Mouse (Mus musculus) midbrain, embryonic 10.5 days (tissue): ENCODE data around the gene Angptl1. TPM values are rescaled to one million over a fixed set of nuclear protein-coding genes. Genes with fewer than 3 reads are reported as not detected.

Experiments
- DNase-seq: peaks from one replicate; pipeline ENCODE4 v3.0.0-alpha.2; 2017; ENCODE audit warnings: low spot score
- H3K27ac ChIP-seq: fragments of 300-500 bp; sonication (generic); replicated peaks from 2 replicates; pipeline ENCODE4 v1.5.1; 2016; ENCODE audit warnings: mild to moderate bottlenecking
- H3K27me3 ChIP-seq: fragments of 300-500 bp; sonication (generic); 2 replicates; pipeline ENCODE4 v1.6.1; 2016; ENCODE audit warnings: low read depth, mild to moderate bottlenecking; ENCODE audit not compliant: poor library complexity, severe bottlenecking
- H3K36me3 ChIP-seq: fragments of 300-500 bp; sonication (generic); 2 replicates; pipeline ENCODE4 v1.6.1; 2016; ENCODE audit warnings: mild to moderate bottlenecking, moderate library complexity
- H3K4me1 ChIP-seq: fragments of 300-500 bp; sonication (generic); 2 replicates; pipeline ENCODE4 v1.6.1; 2016
- H3K4me3 ChIP-seq: fragments of 300-500 bp; sonication (generic); 2 replicates; pipeline ENCODE4 v1.5.1; 2016; ENCODE audit warnings: mild to moderate bottlenecking, moderate library complexity
- H3K9me3 ChIP-seq: fragments of 300-500 bp; sonication (generic); replicated peaks from 2 replicates; pipeline ENCODE4 v1.6.1; 2016; ENCODE audit warnings: mild to moderate bottlenecking
- WGBS: fragments of 180-500 bp; shearing (Covaris S2); methylation state at CpG from one replicate; pipeline ENCODE4 v1.1.7; 2016; 5-methylcytosine and 5-hydroxymethylcytosine counted together
- polyA plus RNA-seq: library from polyadenylated mRNA; unstranded; fragments of >200 nt; fragmentation: Nextera tagmentation; extraction: Ambion mirVana; gene quantifications from 2 replicates; pipeline ENCODE4 v1.2.1, GENCODE M21; 2016

The Angptl1 gene
- polyA plus RNA-seq, 1 experiment from 2014 or later = 1.3 TPM

- Histone ChIP-seq H3K27ac (no peak overlapping the region), H3K36me3 (peaks cover 59% of the 10 kb centered on the region), H3K9me3 (no peaks in the 10 kb centered on the region), H3K27me3 (no peaks in the 10 kb centered on the region), H3K4me3 (no peak overlapping the region), H3K4me1 (peaks cover 4% of the 10 kb centered on the region; the same call in 1 of the 2 replicates)
- no peak for DNase-seq
- WGBS = 94% methylated on average over 4 of the region's 4 CpGs
Observed at GRCm38 (mm10) chr1:156888830-156889229, 50.5 kb downstream of the Angptl1 start.

- WGBS = 95% methylated on average over 4 of the region's 4 CpGs
- Histone ChIP-seq H3K27ac (no peak overlapping the region), H3K4me3 (no peak overlapping the region), H3K9me3 (no peaks in the 10 kb centered on the region), H3K4me1 (peaks cover 4% of the 10 kb centered on the region; the same call in 1 of the 2 replicates), H3K27me3 (no peaks in the 10 kb centered on the region), H3K36me3 (peaks cover 40% of the 10 kb centered on the region)
- no peak for DNase-seq
Observed at GRCm38 (mm10) chr1:156891561-156891960, 53.2 kb downstream of the Angptl1 start.

- WGBS = 71% methylated on average over 6 of the region's 6 CpGs
- Histone ChIP-seq H3K4me3 (no peak overlapping the region), H3K9me3 (no peaks in the 10 kb centered on the region), H3K27ac (no peak overlapping the region), H3K27me3 (no peaks in the 10 kb centered on the region), H3K36me3 (peaks cover 44% of the 10 kb centered on the region), H3K4me1 (peaks cover 16% of the 10 kb centered on the region)
- DNase-seq = no peak
Observed at GRCm38 (mm10) chr1:156901689-156902088, 63.3 kb downstream of the Angptl1 start.

GRCm38 (mm10) chr1:156903899-156904298, 65.5 kb downstream of the Angptl1 start:
- Histone ChIP-seq H3K4me3 (no peak overlapping the region), H3K36me3 (peaks cover 35% of the 10 kb centered on the region), H3K27me3 (no peaks in the 10 kb centered on the region), H3K9me3 (no peaks in the 10 kb centered on the region), H3K4me1 (peaks cover 9% of the 10 kb centered on the region), H3K27ac (no peak overlapping the region)
- WGBS = 95% methylated on average over 3 of the region's 3 CpGs
- no peak for DNase-seq

- Histone ChIP-seq H3K27ac (no peak overlapping the region), H3K4me3 (no peak overlapping the region), H3K4me1 (peaks cover 9% of the 10 kb centered on the region), H3K27me3 (no peaks in the 10 kb centered on the region), H3K36me3 (peaks cover 22% of the 10 kb centered on the region), H3K9me3 (no peaks in the 10 kb centered on the region)
- DNase-seq = no peak
- 91% methylated on average over 2 of the region's 2 CpGs for WGBS
Observed at GRCm38 (mm10) chr1:156905660-156906059, 67.3 kb downstream of the Angptl1 start.

GRCm38 (mm10) chr1:156909265-156909664, 70.9 kb downstream of the Angptl1 start:
- H3K9me3 ChIP-seq = no peaks in the 10 kb centered on the region
- H3K4me1 ChIP-seq = no peaks in the 10 kb centered on the region
- no peak for DNase-seq
- H3K27ac ChIP-seq = no peak overlapping the region
- 94% methylated on average over 4 of the region's 4 CpGs for WGBS
- no peak overlapping the region for H3K4me3 ChIP-seq
- H3K36me3 ChIP-seq = peaks cover 20% of the 10 kb centered on the region
- no peaks in the 10 kb centered on the region for H3K27me3 ChIP-seq

- Histone ChIP-seq H3K36me3 (peaks cover 14% of the 10 kb centered on the region), H3K9me3 (no peaks in the 10 kb centered on the region)
- DNase-seq = no peak
Observed at GRCm38 (mm10) chr1:156909866-156910265, 71.5 kb downstream of the Angptl1 start.

More at GRCm38 (mm10) chr1:156909866-156910265, 71.5 kb downstream of the Angptl1 start:
- Histone ChIP-seq H3K4me1 (no peaks in the 10 kb centered on the region), H3K27me3 (no peaks in the 10 kb centered on the region), H3K4me3 (no peak overlapping the region), H3K27ac (no peak overlapping the region)

Other genes with a start within 250 kb of the Angptl1 start
- 6.1 and 6.9 TPM in 2 replicates for gene Tor3a, start 164.2 kb upstream of the Angptl1 start, polyA plus RNA-seq
- gene Fam20b, start 119.5 kb upstream of the Angptl1 start, polyA plus RNA-seq = 16.6 and 19.9 TPM in 2 replicates
- gene Ralgps2, start 101.1 kb downstream of the Angptl1 start, polyA plus RNA-seq = 92.8 and 96.8 TPM in 2 replicates